Mouse (Mus musculus) midbrain, embryonic 15.5 days (tissue): ENCODE measurements at regions not wholly inside any gene's neighbourhood (a gene's known extent, or its start where the extent isn't known, plus 50 kb on each side); places are given as distances from the start of the nearest gene placed in this dataset.

Experiments
- ATAC-seq: fragments of 200-750 bp; cut with Nextera tagmentation; replicated peaks from 2 replicates; pipeline ENCODE4 v1.8.0; 2017; ENCODE audit warnings: moderate TSS enrichment
- H3K27ac ChIP-seq: fragments of 300-500 bp; sonication (generic); 2 replicates; pipeline ENCODE4 v1.5.1; 2015; ENCODE audit warnings: mild to moderate bottlenecking, inconsistent platforms
- H3K27me3 ChIP-seq: fragments of 300-500 bp; sonication (generic); replicated peaks from 2 replicates; pipeline ENCODE4 v1.6.1; 2015; ENCODE audit warnings: inconsistent platforms
- H3K36me3 ChIP-seq: fragments of 300-500 bp; sonication (generic); replicated peaks from 2 replicates; pipeline ENCODE4 v1.6.1; 2015; ENCODE audit warnings: inconsistent platforms
- H3K4me1 ChIP-seq: fragments of 300-500 bp; sonication (generic); 2 replicates; pipeline ENCODE4 v1.6.1; 2015; ENCODE audit warnings: inconsistent platforms
- H3K4me2 ChIP-seq: fragments of 300-500 bp; sonication (generic); 2 replicates; pipeline ENCODE4 v1.6.1; 2015; ENCODE audit warnings: inconsistent platforms, mild to moderate bottlenecking, moderate library complexity
- H3K4me3 ChIP-seq: fragments of 300-500 bp; sonication (generic); 2 replicates; pipeline ENCODE4 v1.5.1; 2015; ENCODE audit warnings: mild to moderate bottlenecking, inconsistent platforms
- H3K9ac ChIP-seq: fragments of 300-500 bp; sonication (generic); 2 replicates; pipeline ENCODE4 v1.6.1; 2015; ENCODE audit warnings: mild to moderate bottlenecking, inconsistent platforms
- H3K9me3 ChIP-seq: fragments of 300-500 bp; sonication (generic); 2 replicates; pipeline ENCODE4 v1.6.1; 2016; ENCODE audit warnings: inconsistent platforms
- WGBS: fragments of 180-500 bp; shearing (Covaris S2); methylation state at CpG from one replicate; pipeline ENCODE4 v1.1.7; 2015; ENCODE audit warnings: mixed read lengths; 5-methylcytosine and 5-hydroxymethylcytosine counted together

GRCm38 (mm10) chr2:157633286-157633685 is 62.2 kb upstream of the Blcap start:
- Histone ChIP-seq H3K4me3 (no peak overlapping the region), H3K9ac (no peak overlapping the region), H3K4me1 (peaks cover 9% of the 10 kb centered on the region; the same call in 1 of the 2 replicates), H3K27me3 (no peaks in the 10 kb centered on the region), H3K9me3 (no peaks in the 10 kb centered on the region), H3K36me3 (no peaks in the 10 kb centered on the region), H3K4me2 (no peak overlapping the region), H3K27ac (no peak overlapping the region)
- 53% methylated on average over 7 of the region's 7 CpGs for WGBS
- no peak for ATAC-seq

GRCm38 (mm10) chr2:157635670-157636069 is 64.6 kb upstream of the Blcap start:
- whole genome bisulfite sequencing, result 7% methylated on average over 14 of the region's 14 CpGs
- Histone ChIP-seq H3K4me3 (no peak overlapping the region), H3K9me3 (no peaks in the 10 kb centered on the region), H3K27me3 (no peaks in the 10 kb centered on the region), H3K4me2 (no peak overlapping the region), H3K4me1 (peaks cover 9% of the 10 kb centered on the region; the same call in 1 of the 2 replicates), H3K36me3 (no peaks in the 10 kb centered on the region), H3K9ac (no peak overlapping the region), H3K27ac (peak overlapping the region; percentile 51)
- peak; percentile 78 for ATAC-seq

- no peak overlapping the region for H3K9ac ChIP-seq
- no peaks in the 10 kb centered on the region for H3K9me3 ChIP-seq
- H3K4me3 ChIP-seq, result no peak overlapping the region
- WGBS, result 23% methylated on average over 4 of the region's 4 CpGs
- peaks cover 2% of the 10 kb centered on the region; the same call in 1 of the 2 replicates for H3K4me1 ChIP-seq
- H3K4me2 ChIP-seq, result no peak overlapping the region
- H3K27ac ChIP-seq, result no peak overlapping the region
- H3K27me3 ChIP-seq, result no peaks in the 10 kb centered on the region
- 0 out of 2 replicates have a peak, but pooled peaks have one; percentile 56 for ATAC-seq
- H3K36me3 ChIP-seq, result no peaks in the 10 kb centered on the region
Measured at GRCm38 (mm10) chr2:157640873-157641272, 69.8 kb upstream of the Blcap start.

GRCm38 (mm10) chr2:157663584-157664375 is 73.4 kb upstream of the Ctnnbl1 start:
- no peaks in the 10 kb centered on the region for H3K9me3 ChIP-seq
- no peak overlapping the region for H3K4me2 ChIP-seq
- H3K27ac ChIP-seq, result peak overlapping the region; percentile 58
- H3K27me3 ChIP-seq, result no peaks in the 10 kb centered on the region
- 28% methylated on average over 20 of the region's 20 CpGs for WGBS
- no peaks in the 10 kb centered on the region for H3K36me3 ChIP-seq
- no peak overlapping the region for H3K9ac ChIP-seq
- H3K4me1 ChIP-seq, result peaks cover 25% of the 10 kb centered on the region
- no peak overlapping the region for H3K4me3 ChIP-seq
- ATAC-seq, result 0 out of 2 replicates have a peak, but pooled peaks have one; percentile 50

- Histone ChIP-seq H3K27ac (peak overlapping the region; percentile 5), H3K9ac (no peak overlapping the region), H3K4me3 (no peak overlapping the region), H3K4me1 (peaks cover 22% of the 10 kb centered on the region), H3K9me3 (no peaks in the 10 kb centered on the region), H3K36me3 (no peaks in the 10 kb centered on the region), H3K4me2 (no peak overlapping the region), H3K27me3 (no peaks in the 10 kb centered on the region)
- 54% methylated on average over 6 of the region's 6 CpGs for WGBS
- ATAC-seq, result no peak
Measured at GRCm38 (mm10) chr2:157664481-157664880, 72.7 kb upstream of the Ctnnbl1 start.

GRCm38 (mm10) chr2:157670191-157670590 is 67.0 kb upstream of the Ctnnbl1 start:
- Histone ChIP-seq H3K4me3 (no peak overlapping the region), H3K9ac (no peak overlapping the region), H3K4me1 (no peaks in the 10 kb centered on the region), H3K36me3 (no peaks in the 10 kb centered on the region), H3K27ac (no peak overlapping the region), H3K27me3 (no peaks in the 10 kb centered on the region), H3K9me3 (no peaks in the 10 kb centered on the region), H3K4me2 (no peak overlapping the region)
- ATAC-seq, result no peak
- WGBS, result 86% methylated on average over 2 of the region's 2 CpGs

GRCm38 (mm10) chr2:157674906-157675305 is 62.3 kb upstream of the Ctnnbl1 start:
- 77% methylated on average over 19 of the region's 19 CpGs for WGBS
- no peak overlapping the region for H3K27ac ChIP-seq
- H3K9me3 ChIP-seq, result no peaks in the 10 kb centered on the region
- ATAC-seq, result no peak
- H3K27me3 ChIP-seq, result no peaks in the 10 kb centered on the region
- no peak overlapping the region for H3K4me3 ChIP-seq
- no peak overlapping the region for H3K4me2 ChIP-seq
- H3K4me1 ChIP-seq, result no peaks in the 10 kb centered on the region
- no peaks in the 10 kb centered on the region for H3K36me3 ChIP-seq
- no peak overlapping the region for H3K9ac ChIP-seq

- no peak overlapping the region for H3K9ac ChIP-seq
- 61% methylated on average over 10 of the region's 10 CpGs for WGBS
- ATAC-seq, result no peak
- no peaks in the 10 kb centered on the region for H3K36me3 ChIP-seq
- no peaks in the 10 kb centered on the region for H3K9me3 ChIP-seq
- no peaks in the 10 kb centered on the region for H3K27me3 ChIP-seq
- no peak overlapping the region for H3K4me3 ChIP-seq
- H3K4me1 ChIP-seq, result no peaks in the 10 kb centered on the region
- H3K27ac ChIP-seq, result no peak overlapping the region
- no peak overlapping the region for H3K4me2 ChIP-seq
Measured at GRCm38 (mm10) chr2:157676396-157677176, 60.6 kb upstream of the Ctnnbl1 start.

GRCm38 (mm10) chr2:157677262-157677661 is 59.9 kb upstream of the Ctnnbl1 start:
- H3K4me3 ChIP-seq, result no peak overlapping the region

GRCm38 (mm10) chr2:157681931-157682330 is 55.3 kb upstream of the Ctnnbl1 start:
- Histone ChIP-seq H3K27me3 (no peaks in the 10 kb centered on the region), H3K9me3 (no peaks in the 10 kb centered on the region), H3K27ac (no peak overlapping the region), H3K4me3 (no peak overlapping the region), H3K36me3 (no peaks in the 10 kb centered on the region), H3K9ac (no peak overlapping the region), H3K4me1 (no peaks in the 10 kb centered on the region), H3K4me2 (no peak overlapping the region)
- 64% methylated on average over 7 of the region's 7 CpGs for WGBS
- ATAC-seq, result no peak

More at GRCm38 (mm10) chr2:157677262-157677661, 59.9 kb upstream of the Ctnnbl1 start:
- no peak overlapping the region for H3K9ac ChIP-seq
- no peaks in the 10 kb centered on the region for H3K27me3 ChIP-seq
- no peak for ATAC-seq
- H3K27ac ChIP-seq, result no peak overlapping the region
- WGBS, result 78% methylated on average over 7 of the region's 7 CpGs
- no peaks in the 10 kb centered on the region for H3K4me1 ChIP-seq
- H3K4me2 ChIP-seq, result no peak overlapping the region
- no peaks in the 10 kb centered on the region for H3K9me3 ChIP-seq
- H3K36me3 ChIP-seq, result no peaks in the 10 kb centered on the region
